Mouse (Mus musculus) liver, postnatal 0 days (tissue): ENCODE data around the gene Xrcc4.

Experiments used
- CTCF ChIP-seq: sonication (generic); IDR thresholded peaks from 2 replicates; pipeline ENCODE4 v1.5.1; 2016; ENCODE audit warnings: antibody characterized with exemption, low read depth
- EP300 ChIP-seq: IDR thresholded peaks from 2 replicates; pipeline ENCODE4 v1.6.1; 2016; ENCODE audit warnings: antibody characterized with exemption, low read depth, mild to moderate bottlenecking

- no peak for TF ChIP-seq EP300
- TF ChIP-seq CTCF = no peak
Measured at GRCm38 (mm10) chr13:90101514-90101913, 12.1 kb upstream of the Xrcc4 start.
